Mouse (Mus musculus) ovary, postnatal 14 days (tissue): ENCODE measurements at regions not wholly inside any gene's neighbourhood (a gene's known extent, or its start where the extent isn't known, plus 50 kb on each side); places are given as distances from the start of the nearest gene placed in this dataset.
A peak's percentile ranks its signal among the peaks of the same experiment; 100 is the strongest.
"Not testable (repeated sequence)": the region's sequence is repeated elsewhere in the genome, so short reads cannot be mapped to it uniquely, and the experiment has no call there.

ENCODE experiments used
- DNase-seq: peaks from one replicate; pipeline ENCODE4 v3.0.0; 2022; ENCODE audit warnings: low spot score

- DNase-seq = no peak
Measured at GRCm38 (mm10) chr5:148820476-148820875, 108.6 kb downstream of the Katnal1 start.

- DNase-seq = no peak
Measured at GRCm38 (mm10) chr5:148819423-148819822, 109.7 kb downstream of the Katnal1 start.

- no peak for DNase-seq
Measured at GRCm38 (mm10) chr5:148818746-148819145, 110.4 kb downstream of the Katnal1 start.

GRCm38 (mm10) chr5:148812840-148813239 lies 116.3 kb downstream of the Katnal1 start:
- DNase-seq = no peak

GRCm38 (mm10) chr5:148812016-148812415 lies 117.1 kb downstream of the Katnal1 start:
- peak; percentile 71 for DNase-seq

- no peak for DNase-seq
Measured at GRCm38 (mm10) chr5:148809485-148809884, 119.6 kb downstream of the Katnal1 start.

GRCm38 (mm10) chr5:148809055-148809454 lies 120.1 kb downstream of the Katnal1 start:
- no peak for DNase-seq

- DNase-seq = peak; percentile 55
Measured at GRCm38 (mm10) chr5:148808426-148808825, 120.7 kb downstream of the Katnal1 start.

GRCm38 (mm10) chr5:148807612-148808011 lies 121.5 kb downstream of the Katnal1 start:
- DNase-seq = no peak

GRCm38 (mm10) chr5:148805030-148805429 lies 124.1 kb downstream of the Katnal1 start:
- DNase-seq = no peak

- DNase-seq = no peak
Measured at GRCm38 (mm10) chr5:148803772-148804171, 125.3 kb downstream of the Katnal1 start.

GRCm38 (mm10) chr5:148802720-148803119 lies 126.4 kb downstream of the Katnal1 start:
- DNase-seq = no peak

- no peak for DNase-seq
Measured at GRCm38 (mm10) chr5:148798541-148798940, 130.6 kb downstream of the Katnal1 start.

GRCm38 (mm10) chr5:148796072-148796471 lies 133.0 kb downstream of the Katnal1 start:
- no peak for DNase-seq

GRCm38 (mm10) chr5:148794465-148794864 lies 134.7 kb downstream of the Katnal1 start:
- DNase-seq = peak; percentile 71

GRCm38 (mm10) chr5:148792736-148793440 lies 136.2 kb downstream of the Katnal1 start:
- DNase-seq = peak; percentile 94

- no peak for DNase-seq
Measured at GRCm38 (mm10) chr5:148791651-148792050, 137.5 kb downstream of the Katnal1 start.

- DNase-seq = not testable (repeated sequence)
Measured at GRCm38 (mm10) chr5:148790343-148790742, 138.8 kb downstream of the Katnal1 start.

GRCm38 (mm10) chr5:148789823-148790222 lies 139.3 kb downstream of the Katnal1 start:
- no peak for DNase-seq

- DNase-seq = no peak
Measured at GRCm38 (mm10) chr5:148789147-148789566, 140.0 kb downstream of the Katnal1 start.

- no peak for DNase-seq
Measured at GRCm38 (mm10) chr5:148788690-148789089, 140.4 kb downstream of the Katnal1 start.

- DNase-seq = no peak
Measured at GRCm38 (mm10) chr5:148787270-148787669, 141.8 kb downstream of the Katnal1 start.

GRCm38 (mm10) chr5:148781076-148781475 lies 148.0 kb downstream of the Katnal1 start:
- DNase-seq = not testable (repeated sequence)
